Mouse (Mus musculus) layer of hippocampus, adult 11-12 months (tissue): ENCODE measurements around the gene Pfkfb4.

ENCODE experiments used
- DNase-seq: peaks from one replicate; pipeline ENCODE4 v3.0.0; 2022; ENCODE audit warnings: low spot score

The Pfkfb4 gene

GRCm38 (mm10) chr9:108991428-108992084 is at the start of gene Pfkfb4:
TSS of gene Pfkfb4 (plus strand) at chr9:108991778.
- DNase-seq = peak; percentile 98

DNA sequence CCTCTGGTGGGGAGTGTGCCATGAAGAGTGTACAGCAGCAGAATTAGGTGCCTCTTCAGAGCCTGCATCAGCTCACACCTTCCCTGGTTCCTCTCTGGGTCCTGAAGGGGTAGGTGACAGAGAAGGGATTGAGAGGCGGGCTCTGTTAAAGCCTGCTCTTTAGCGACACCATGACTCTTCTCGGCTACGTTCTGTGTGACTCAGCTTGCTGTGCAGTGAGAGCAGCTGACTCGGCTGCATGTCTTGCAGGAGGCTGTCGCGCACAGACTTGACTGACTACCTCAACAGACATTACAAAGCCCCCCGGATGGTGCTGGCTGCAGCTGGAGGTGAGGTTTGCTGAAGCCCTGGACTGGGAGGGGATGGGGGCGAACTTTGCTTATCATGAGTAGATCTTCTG is 46.5 kb upstream of the Pfkfb4 start:
- no peak for DNase-seq

- DNase-seq = no peak
Measured at GRCm38 (mm10) chr9:108945608-108946007, 46.0 kb upstream of the Pfkfb4 start.

- no peak for DNase-seq
Measured at GRCm38 (mm10) chr9:108949231-108949966, 42.2 kb upstream of the Pfkfb4 start.

GRCm38 (mm10) chr9:108949967-108950728 is 41.4 kb upstream of the Pfkfb4 start:
- no peak for DNase-seq

- no peak for DNase-seq
Measured at GRCm38 (mm10) chr9:108953081-108953636, 38.4 kb upstream of the Pfkfb4 start, which contains the start of gene Col7a1. TSS of gene Col7a1 (plus strand) at chr9:108953586.

- no peak for DNase-seq
Measured at GRCm38 (mm10) chr9:108955241-108955640, 36.3 kb upstream of the Pfkfb4 start.

GRCm38 (mm10) chr9:108955846-108956245 is 35.7 kb upstream of the Pfkfb4 start:
- DNase-seq = no peak

- no peak for DNase-seq
Measured at GRCm38 (mm10) chr9:108963577-108963976, 28.0 kb upstream of the Pfkfb4 start.

DNA sequence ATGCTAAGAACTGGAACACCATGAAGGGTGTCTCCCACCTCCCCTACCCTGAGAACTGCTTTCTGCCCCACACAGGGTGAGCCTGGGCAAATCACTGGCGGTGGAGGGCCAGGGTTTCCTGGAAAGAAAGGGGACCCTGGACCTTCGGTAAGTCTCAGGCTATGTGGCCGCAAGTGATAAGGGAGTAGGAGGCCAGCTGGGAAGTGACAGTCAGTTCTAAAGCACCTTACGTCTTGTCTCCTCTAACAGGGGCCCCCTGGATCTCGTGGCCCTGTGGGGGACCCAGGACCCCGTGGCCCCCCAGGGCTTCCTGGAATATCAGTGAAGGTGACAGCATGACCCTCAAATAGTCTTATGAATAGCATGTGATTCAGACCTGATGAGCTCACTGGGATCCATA is 27.2 kb upstream of the Pfkfb4 start:
- DNase-seq = no peak

GRCm38 (mm10) chr9:108970623-108971022 is 21.0 kb upstream of the Pfkfb4 start:
- no peak for DNase-seq

DNA sequence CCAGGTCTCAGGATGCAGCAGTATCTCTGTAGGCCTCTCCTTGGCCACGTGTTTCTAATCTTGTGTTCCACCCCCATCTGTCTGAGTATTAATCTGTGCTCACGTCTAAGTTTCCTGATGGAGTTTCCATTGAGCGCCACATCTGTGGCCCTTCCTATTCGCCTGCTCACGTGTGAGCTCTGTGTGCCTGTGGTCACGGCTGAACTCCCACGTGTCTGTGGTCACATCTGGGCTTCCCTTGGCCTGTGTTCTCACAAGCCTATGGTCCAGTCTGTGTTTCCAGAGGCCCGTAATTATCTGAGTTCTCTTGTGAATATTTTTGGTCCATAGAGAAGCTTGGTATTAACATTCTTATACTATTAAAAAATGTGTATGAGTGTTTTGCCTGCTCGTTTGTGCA is 15.1 kb upstream of the Pfkfb4 start:
- no peak for DNase-seq

DNA sequence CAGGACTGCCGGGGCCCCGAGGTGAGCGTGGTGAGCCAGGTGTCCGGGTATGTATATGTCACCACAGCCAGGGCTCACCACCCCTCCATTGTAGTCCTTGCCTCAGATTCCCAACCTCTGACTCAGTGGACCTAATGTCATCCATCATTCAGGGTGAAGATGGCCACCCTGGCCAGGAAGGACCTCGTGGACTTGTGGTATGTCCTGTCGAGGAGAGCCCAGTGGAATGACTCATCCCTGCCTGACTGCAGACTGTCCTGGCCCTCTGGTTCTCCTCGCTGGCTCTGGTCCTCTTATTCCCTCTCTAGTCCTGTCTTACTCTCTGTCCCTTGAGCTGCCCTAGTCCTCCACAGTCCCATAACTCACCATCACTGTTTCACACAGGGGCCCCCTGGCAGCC is 13.6 kb upstream of the Pfkfb4 start:
- no peak for DNase-seq

DNA sequence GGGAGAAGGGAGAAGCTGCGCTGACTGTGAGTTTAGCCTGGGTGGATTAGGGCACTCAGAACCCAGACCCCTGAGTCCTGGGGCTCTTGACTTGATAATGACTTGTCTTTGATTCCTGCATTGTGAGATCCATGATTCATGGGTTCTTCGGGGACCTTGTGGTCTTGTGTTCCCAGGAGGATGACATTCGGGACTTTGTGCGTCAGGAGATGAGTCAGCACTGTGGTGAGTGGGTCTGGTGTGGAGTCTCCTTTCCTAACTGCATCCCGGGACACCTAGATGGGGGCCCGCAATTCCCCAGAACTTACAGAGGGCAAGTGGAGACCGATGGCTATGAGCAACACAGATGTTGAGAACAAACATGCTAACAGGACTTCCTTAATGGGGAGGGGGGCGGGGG is 9.1 kb upstream of the Pfkfb4 start:
- no peak for DNase-seq

DNA sequence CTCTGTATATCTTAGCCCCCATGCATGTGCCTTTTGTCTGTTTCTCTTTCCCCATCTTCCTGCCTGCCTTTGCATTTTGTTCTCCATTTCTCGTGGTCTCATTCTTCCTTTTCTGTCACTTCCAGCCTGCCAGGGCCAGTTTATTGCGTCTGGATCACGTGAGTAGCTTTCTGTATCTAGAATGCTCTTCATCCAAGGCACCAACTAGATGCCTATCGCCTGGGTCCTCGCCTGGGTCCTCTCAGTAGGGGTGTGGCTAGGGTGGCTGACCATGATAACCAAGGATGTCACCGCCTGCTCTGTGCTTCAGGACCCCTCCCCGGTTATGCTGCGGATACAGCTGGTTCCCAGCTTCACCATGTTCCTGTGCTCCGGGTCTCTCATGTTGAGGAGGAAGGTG is 8.4 kb upstream of the Pfkfb4 start:
- DNase-seq = no peak

DNA sequence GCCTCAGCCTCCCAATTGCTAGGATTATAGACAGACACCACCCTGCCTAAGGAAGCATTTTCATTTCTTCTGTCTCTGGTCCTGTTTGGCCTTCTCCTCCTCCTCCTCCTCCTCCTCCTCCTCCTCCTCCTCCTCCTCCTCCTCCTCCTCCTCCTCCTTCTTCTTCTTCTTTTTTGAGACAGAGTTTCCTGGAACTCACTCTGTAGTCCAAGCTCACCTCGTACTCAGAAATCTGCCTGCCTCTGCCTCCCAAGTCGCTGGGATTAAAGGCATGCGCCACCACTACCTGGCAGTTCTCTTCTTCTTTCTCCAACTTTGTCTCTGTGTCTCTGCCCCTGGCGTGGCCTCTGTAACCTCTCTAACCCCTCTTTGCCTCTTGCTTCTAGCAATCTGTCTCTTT is 5.9 kb upstream of the Pfkfb4 start, which contains the start of gene Ucn2:
TSS of gene Ucn2 (plus strand) at position 301 of the 400 bp plus-strand sequence.
- no peak for DNase-seq

DNA sequence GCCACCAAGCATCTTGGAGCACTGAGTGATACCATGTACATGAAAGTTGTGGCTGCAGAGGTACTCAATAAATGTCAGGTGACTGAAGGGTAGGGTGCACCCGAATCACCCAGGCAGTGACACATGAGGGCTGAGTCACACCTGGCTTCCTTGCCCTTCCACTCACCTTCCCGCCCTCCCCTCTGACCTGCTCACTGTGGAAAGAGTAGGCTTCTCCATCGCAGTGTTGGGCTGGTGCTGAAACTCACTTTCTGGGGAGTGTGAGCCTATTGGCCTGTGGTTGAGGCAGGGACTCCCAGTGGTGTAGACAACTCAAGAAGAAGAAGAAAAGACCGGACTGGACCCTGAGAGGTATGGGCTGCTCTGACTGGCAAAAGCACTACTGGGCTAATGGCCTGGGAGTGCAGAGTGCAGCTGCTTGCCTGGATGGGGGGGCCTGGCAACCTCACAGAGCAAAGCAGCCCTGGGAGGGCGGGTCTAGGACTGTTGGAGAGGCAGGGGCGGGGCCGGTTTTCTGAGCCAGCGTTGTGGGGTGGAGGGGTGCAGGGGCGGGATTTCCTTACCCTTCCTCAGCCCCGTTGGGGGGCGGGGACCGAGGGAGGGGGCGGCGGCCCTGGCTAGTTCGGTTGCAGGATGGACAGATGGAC is 3.8 kb upstream of the Pfkfb4 start:
- no peak for DNase-seq

DNA sequence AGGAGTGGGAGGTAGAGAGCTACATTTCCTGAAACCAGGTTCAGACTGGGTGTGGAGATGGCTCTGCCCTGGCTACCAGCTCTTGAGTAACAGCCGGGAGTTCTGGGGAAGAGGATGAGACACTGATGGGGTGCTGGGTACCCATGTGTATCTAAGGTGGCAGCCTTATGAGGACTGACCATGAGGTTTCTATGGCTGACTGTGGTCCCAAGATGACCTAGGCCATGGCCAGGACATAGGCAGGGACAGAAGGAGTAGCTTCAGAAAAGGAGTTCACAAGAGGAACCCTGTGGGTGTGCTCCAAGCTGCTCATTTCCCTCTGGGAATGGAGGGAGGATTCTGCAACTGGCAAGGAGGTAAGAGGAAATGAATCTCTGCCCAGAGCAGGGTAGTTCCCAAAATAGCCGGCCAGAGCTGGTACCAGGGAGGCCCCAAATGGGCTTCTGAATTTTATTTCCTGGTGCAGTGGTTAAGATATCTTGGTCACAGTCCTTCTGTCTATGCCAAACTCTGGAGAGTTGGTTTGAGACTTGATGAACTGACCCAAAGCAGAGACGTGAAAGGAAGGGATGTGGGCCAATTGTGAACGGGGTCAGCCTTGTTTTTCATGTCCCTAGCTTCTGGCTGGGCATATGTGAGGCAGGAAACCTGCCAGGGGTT is 1.6 kb upstream of the Pfkfb4 start:
- no peak for DNase-seq

DNA sequence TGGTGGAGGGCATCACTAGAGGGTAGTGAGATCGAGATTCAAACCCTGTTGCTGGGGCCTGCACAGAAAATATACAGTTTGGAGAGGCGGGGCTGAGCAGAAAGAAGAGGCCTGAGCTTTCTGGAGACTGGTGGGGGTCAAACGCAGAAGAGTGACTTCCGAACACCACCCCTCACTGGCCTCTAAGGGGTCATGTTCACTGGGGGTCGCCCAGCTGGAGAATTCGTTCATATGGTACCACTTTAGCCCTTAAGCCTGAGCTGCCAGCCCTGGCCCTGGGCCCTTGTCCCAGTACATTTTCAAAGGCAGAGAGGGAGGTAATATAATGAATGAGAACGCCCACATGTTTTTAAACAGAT is 1.1 kb upstream of the Pfkfb4 start:
- no peak for DNase-seq

GRCm38 (mm10) chr9:108992085-108992469 is 499 bp downstream of the Pfkfb4 start:
- DNase-seq = no peak

- no peak for DNase-seq
Measured at GRCm38 (mm10) chr9:108992620-108993361, 1.2 kb downstream of the Pfkfb4 start.
